Mouse (Mus musculus) liver, postnatal 0 days (tissue): Measurements from ENCODE around the gene Bcap29. TPM values are rescaled to one million over a fixed set of nuclear protein-coding genes. Genes with fewer than 3 reads are reported as not detected.

Experiments
- ATAC-seq: fragments of 200-750 bp; cut with Nextera tagmentation; 2 replicates; pipeline ENCODE4 v1.8.0; 2017; ENCODE audit warnings: mild to moderate bottlenecking, moderate library complexity
- DNase-seq: peaks from one replicate; pipeline ENCODE4 v3.0.0-alpha.2; 2016
- H3K27ac ChIP-seq: fragments of 300-500 bp; sonication (generic); 2 replicates; pipeline ENCODE4 v1.5.1; 2014; ENCODE audit warnings: antibody characterized with exemption, moderate library complexity, mild to moderate bottlenecking, low read depth
- H3K27me3 ChIP-seq: fragments of 300-500 bp; sonication (generic); 2 replicates; pipeline ENCODE4 v1.6.1; 2014; ENCODE audit warnings: low read length, control low read depth, mixed read lengths; ENCODE audit not compliant: insufficient read depth
- H3K36me3 ChIP-seq: fragments of 300-500 bp; sonication (generic); replicated peaks from 2 replicates; pipeline ENCODE4 v1.6.1; 2014; ENCODE audit warnings: mild to moderate bottlenecking, control low read depth, low read length, moderate library complexity, mixed read lengths; ENCODE audit not compliant: insufficient read depth
- H3K4me1 ChIP-seq: fragments of 300-500 bp; sonication (generic); 2 replicates; pipeline ENCODE4 v1.6.1; 2014; ENCODE audit warnings: antibody characterized with exemption, mild to moderate bottlenecking, control low read depth; ENCODE audit not compliant: insufficient read depth
- H3K4me2 ChIP-seq: fragments of 300-500 bp; sonication (generic); 2 replicates; pipeline ENCODE4 v1.6.1; 2014; ENCODE audit warnings: low read depth, mild to moderate bottlenecking, low read length, moderate library complexity, mixed read lengths
- H3K4me3 ChIP-seq: fragments of 300-500 bp; sonication (generic); 2 replicates; pipeline ENCODE4 v1.5.1; 2014; ENCODE audit warnings: low read depth, low read length
- H3K9ac ChIP-seq: fragments of 300-500 bp; sonication (generic); replicated peaks from 2 replicates; pipeline ENCODE4 v1.6.1; 2014; ENCODE audit warnings: mild to moderate bottlenecking, moderate library complexity
- H3K9me3 ChIP-seq: fragments of 300-500 bp; sonication (generic); 2 replicates; pipeline ENCODE4 v1.6.1; 2016; ENCODE audit warnings: mild to moderate bottlenecking, control low read depth, low read length, mixed read lengths
- CTCF ChIP-seq: sonication (generic); IDR thresholded peaks from 2 replicates; pipeline ENCODE4 v1.5.1; 2016; ENCODE audit warnings: antibody characterized with exemption, low read depth
- EP300 ChIP-seq: IDR thresholded peaks from 2 replicates; pipeline ENCODE4 v1.6.1; 2016; ENCODE audit warnings: antibody characterized with exemption, low read depth, mild to moderate bottlenecking
- WGBS: fragments of 180-500 bp; shearing (Covaris S2); extraction: QIAGEN DNeasy Blood & Tissue Kit; methylation state at CpG from one replicate; pipeline ENCODE4 v1.1.7; 2014; ENCODE audit not compliant: insufficient replicate concordance; 5-methylcytosine and 5-hydroxymethylcytosine counted together
- polyA plus RNA-seq: library from polyadenylated mRNA; unstranded; fragments of >200 nt; fragmentation: Nextera tagmentation; extraction: Ambion mirVana; gene quantifications from 2 replicates; pipeline ENCODE4 v1.2.1, GENCODE M21; 2015

Gene Bcap29
- polyA plus RNA-seq = 27.0 and 27.9 TPM in 2 replicates

DNA sequence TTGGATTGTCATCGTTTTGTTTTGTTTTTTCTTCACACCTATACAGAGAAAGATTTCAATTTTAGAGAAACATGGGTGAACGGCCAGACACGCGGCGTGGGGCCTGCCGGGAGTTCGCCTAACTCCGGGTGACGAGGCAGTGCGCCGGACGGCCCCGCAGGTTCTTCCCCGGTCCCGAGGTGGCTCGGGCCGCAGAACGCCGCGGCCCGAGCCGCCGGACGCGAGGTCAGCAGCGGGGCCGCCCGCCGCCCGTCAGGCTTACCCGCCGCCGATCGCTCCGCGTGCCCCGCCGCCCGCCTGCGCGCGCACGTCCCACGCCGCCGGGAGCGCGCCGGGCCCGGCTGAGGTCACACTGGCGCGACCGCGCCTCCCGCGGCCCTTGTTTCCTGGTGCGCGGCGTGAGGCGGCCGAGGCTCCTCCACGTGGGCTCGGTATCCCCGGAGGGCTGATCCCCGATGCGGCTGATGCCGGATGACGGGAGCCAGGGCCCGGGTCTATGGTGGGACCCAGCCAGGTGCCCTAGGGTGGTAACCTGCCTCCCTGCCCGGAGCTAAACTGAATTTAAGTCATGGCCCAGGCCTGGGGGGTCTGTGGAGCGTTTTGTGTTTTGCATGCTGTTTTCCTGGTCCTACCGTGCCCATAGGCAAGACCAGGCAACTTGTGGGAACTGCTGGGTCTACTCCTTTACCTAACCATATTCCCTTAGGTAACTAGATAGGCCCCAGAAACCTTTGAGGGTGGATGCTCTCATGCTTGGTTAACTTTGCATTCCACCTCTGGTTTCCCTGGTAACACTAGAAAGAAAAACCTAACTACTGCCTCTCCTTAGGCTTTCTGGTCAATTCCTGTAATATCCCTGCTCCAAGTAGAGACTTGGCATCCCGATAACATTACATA lies at the start of gene Bcap29:
Gene Bcap29 (minus strand): TSS at position 316 of the 897 bp plus-strand sequence.
- ATAC-seq = peak; percentile 99
- peak within 1 kb of the TSS; percentile 49; the same call in 1 of the 2 replicates for H3K27ac ChIP-seq
- H3K9me3 ChIP-seq = no peaks in the 10 kb centered on the region
- peak within 1 kb of the TSS; percentile 62 for H3K4me3 ChIP-seq
- TF ChIP-seq EP300 (no peak), CTCF (no peak)
- H3K27me3 ChIP-seq = no peaks in the 10 kb centered on the region
- peak within 1 kb of the TSS; percentile 93 for H3K4me2 ChIP-seq
- WGBS = 1% methylated on average over 66 of the region's 73 CpGs
- H3K9ac ChIP-seq = peak within 1 kb of the TSS; percentile 84
- H3K4me1 ChIP-seq = peaks cover 8% of the 10 kb centered on the region; the same call in 1 of the 2 replicates
- DNase-seq = peak; percentile 88
- H3K36me3 ChIP-seq = no peaks in the 10 kb centered on the region

DNA sequence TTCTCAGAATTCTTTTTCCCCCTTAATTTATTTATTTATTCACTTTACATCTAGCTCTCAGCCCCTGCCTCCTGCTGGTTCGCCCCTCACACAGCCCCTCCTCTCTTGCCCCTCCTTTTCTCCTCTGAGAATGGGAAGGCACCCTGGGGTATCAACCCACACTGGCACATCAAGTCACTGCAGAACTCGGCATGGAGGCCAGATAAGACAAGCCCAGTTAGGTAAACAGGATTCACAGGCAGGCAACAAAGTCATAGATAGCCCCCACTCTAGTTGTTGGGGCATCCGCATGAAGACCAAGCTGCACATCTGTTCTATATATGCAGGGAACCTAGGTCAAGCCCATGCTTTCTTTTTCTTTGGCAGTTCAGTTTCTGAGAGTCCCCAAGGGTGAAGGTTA lies 32.7 kb upstream of the Bcap29 start:
- Histone ChIP-seq H3K4me2 (no peak overlapping the region), H3K36me3 (peaks cover 39% of the 10 kb centered on the region), H3K4me3 (no peak overlapping the region), H3K9ac (no peak overlapping the region), H3K9me3 (no peaks in the 10 kb centered on the region), H3K27ac (no peak overlapping the region), H3K4me1 (no peaks in the 10 kb centered on the region), H3K27me3 (no peaks in the 10 kb centered on the region)
- no peak for ATAC-seq
- no peak for DNase-seq
- WGBS = 65% methylated on average over 3 of the region's 3 CpGs
- TF ChIP-seq CTCF = no peak
- no peak for TF ChIP-seq EP300

DNA sequence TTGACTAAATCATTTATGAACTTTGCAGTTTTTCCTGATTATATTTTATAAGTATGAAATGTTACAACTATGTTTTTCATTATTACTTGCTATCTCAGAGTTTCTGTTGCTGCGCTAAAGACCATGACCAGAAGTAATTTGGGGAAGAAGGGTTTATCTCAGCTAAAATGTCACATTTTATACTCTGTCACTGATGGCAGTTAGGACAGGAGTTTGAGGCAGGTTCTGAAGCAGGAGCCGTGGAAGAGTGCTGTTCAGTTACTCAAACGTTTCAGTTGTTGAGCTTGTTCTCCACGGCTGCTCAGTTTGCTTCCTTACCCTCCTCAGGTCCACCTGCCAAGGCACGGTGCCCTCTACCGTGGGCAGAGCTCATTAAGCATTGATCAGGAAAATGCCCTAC lies 31.5 kb upstream of the Bcap29 start:
- Histone ChIP-seq H3K4me2 (no peak overlapping the region), H3K27me3 (no peaks in the 10 kb centered on the region), H3K36me3 (peaks cover 39% of the 10 kb centered on the region), H3K27ac (no peak overlapping the region), H3K9ac (no peak overlapping the region), H3K4me3 (no peak overlapping the region), H3K4me1 (no peaks in the 10 kb centered on the region), H3K9me3 (no peaks in the 10 kb centered on the region)
- WGBS = 74% methylated on average over 6 of the region's 6 CpGs
- no peak for TF ChIP-seq CTCF
- no peak for TF ChIP-seq EP300
- DNase-seq = no peak
- ATAC-seq = no peak

DNA sequence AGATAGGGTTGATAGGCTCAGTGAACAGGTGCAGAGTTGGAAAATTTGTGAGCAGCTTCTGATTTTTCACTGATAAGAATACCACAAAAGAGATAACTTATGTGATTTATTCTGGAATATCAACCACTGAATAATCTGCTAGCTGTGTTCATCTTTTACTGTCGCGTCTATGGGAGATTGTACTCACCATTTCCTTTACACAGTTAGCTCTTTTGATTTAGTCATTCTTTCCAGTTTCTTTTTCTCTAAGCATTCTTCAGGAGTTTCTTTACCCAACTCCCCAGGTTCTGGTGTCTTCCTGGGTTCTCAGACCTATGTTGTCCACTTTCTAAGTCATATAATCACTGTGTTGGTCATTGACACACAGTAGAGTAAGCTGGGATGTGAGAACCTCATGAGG lies 22.4 kb upstream of the Bcap29 start:
- Histone ChIP-seq H3K4me1 (peaks cover 7% of the 10 kb centered on the region), H3K36me3 (no peaks in the 10 kb centered on the region; the same call in 1 of the 2 replicates), H3K9ac (no peak overlapping the region), H3K4me3 (no peak overlapping the region), H3K4me2 (no peak overlapping the region), H3K9me3 (no peaks in the 10 kb centered on the region), H3K27ac (no peak overlapping the region), H3K27me3 (no peaks in the 10 kb centered on the region)
- 83% methylated on average over 2 of the region's 2 CpGs for WGBS
- no peak for DNase-seq
- no peak for ATAC-seq
- no peak for TF ChIP-seq EP300
- no peak for TF ChIP-seq CTCF

DNA sequence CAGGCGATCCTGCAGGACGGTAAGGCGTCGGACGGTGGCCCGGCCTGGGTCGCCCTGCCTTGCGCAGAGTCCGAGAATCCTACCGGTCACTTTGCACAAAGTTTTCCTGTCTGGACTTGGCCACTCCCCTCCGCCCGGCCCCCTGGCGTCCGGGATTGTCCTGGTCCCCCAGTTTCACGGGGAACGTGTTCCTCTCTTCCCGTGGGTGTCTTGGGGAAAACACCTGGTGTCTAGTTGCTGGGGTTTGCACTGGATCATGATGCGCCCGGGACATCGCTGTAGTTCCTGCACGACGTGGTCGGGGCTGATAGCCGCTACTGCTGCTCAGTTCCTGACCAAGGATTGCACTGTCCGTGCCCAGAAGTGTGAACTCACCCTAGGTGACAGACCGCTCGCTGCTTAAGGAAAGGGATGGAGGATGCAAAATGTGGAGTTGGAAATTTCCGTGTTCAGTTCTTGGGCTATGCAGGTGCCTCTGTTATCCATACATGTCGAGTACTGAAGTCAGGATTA lies 20.6 kb upstream of the Bcap29 start:
- Histone ChIP-seq H3K4me2 (peak overlapping the region; percentile 73), H3K9ac (peak overlapping the region; percentile 81), H3K4me3 (peak overlapping the region; percentile 73), H3K4me1 (peaks cover 7% of the 10 kb centered on the region), H3K27ac (peak overlapping the region; percentile 72), H3K9me3 (no peaks in the 10 kb centered on the region), H3K27me3 (no peaks in the 10 kb centered on the region), H3K36me3 (no peaks in the 10 kb centered on the region)
- under 1% methylated on average over 29 of the region's 29 CpGs for WGBS
- ATAC-seq = peak; percentile 75
- TF ChIP-seq CTCF = peak; percentile 63
- no peak for TF ChIP-seq EP300
- no peak for DNase-seq

DNA sequence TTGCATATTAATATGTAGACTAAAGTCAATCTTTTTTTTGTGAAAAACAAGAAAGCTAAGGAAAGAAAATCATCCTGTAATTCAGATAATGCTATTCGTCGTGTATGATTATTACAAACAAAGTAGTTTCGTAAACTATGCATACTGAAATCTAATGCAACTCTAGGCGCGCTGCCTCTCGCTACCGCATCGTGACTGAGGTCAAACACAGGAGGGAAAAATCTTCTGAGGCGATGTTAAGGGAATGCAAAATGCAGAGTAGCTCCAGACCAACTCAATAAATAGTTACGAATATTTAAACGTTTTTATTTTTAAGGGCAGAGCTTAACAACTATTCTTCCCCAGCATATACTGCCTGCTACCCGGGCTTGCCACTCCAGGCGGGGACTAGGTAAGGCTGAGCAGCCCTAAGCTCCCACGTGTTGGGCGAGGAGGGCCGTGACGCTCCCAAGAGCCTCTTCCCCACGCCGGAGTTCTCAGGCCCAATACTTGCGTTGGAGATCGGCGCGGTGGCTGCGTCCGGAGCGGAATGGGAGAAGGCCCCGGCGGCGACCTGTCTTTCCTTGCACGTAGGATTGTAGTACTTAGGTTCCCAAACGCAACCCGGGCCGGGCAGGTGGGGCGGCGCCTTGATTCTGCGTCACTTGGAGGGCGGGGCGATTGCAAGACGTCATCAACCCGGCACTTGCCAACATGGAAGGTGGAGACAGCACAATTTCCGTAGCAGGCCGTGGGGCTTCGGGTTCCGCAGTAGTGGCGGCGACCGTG lies 19.9 kb upstream of the Bcap29 start, which contains the start of the genes Dus4l and Cog5:
Gene Dus4l (minus strand): TSS at position 630 of the 768 bp plus-strand sequence.
Gene Cog5 (plus strand): TSS at position 673 of the 768 bp plus-strand sequence.
- peaks cover 7% of the 10 kb centered on the region for H3K4me1 ChIP-seq
- 0 out of 2 replicates have a peak, but pooled peaks cover 1% of the 10 kb centered on the region for H3K36me3 ChIP-seq
- peak within 1 kb of the TSS; percentile 72 for H3K27ac ChIP-seq
- under 1% methylated on average over 47 of the region's 47 CpGs for WGBS
- H3K27me3 ChIP-seq = no peaks in the 10 kb centered on the region
- DNase-seq = peak; percentile 97
- H3K4me3 ChIP-seq = peak within 1 kb of the TSS; percentile 73
- H3K9me3 ChIP-seq = no peaks in the 10 kb centered on the region
- H3K4me2 ChIP-seq = peak within 1 kb of the TSS; percentile 73
- H3K9ac ChIP-seq = peak within 1 kb of the TSS; percentile 81
- ATAC-seq = peak; percentile 98
- no peak for TF ChIP-seq CTCF
- peak; percentile 39; the same call in 1 of the 2 replicates for TF ChIP-seq EP300
